Mouse (Mus musculus): ENCODE data around the gene Acot3.
"Not testable (repeated sequence)": the region's sequence is repeated elsewhere in the genome, so short reads cannot be mapped to it uniquely, and the experiment has no call there.

Acot3 gene

DNA sequence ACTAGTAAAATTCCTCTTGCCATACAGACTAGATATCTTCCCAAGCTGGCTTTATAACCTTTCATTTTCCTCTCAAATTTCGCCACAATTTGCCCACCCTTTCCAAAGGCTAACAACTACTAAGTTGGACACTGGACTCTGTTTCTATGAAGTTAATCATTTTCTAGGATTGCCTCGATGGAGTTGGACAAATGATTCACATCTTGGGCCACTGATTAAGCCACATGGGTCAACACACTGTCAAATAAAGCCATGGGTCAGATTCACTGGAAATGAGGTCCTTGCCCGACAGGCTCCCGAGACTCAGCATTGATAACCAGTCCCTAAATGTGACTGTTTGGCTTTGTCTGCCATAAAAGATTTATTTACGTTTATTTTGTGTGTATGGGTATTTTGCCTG lies 9.7 kb upstream of the Acot3 start:
- no peak for DNase-seq (ENCODE audit: low spot score)

DNA sequence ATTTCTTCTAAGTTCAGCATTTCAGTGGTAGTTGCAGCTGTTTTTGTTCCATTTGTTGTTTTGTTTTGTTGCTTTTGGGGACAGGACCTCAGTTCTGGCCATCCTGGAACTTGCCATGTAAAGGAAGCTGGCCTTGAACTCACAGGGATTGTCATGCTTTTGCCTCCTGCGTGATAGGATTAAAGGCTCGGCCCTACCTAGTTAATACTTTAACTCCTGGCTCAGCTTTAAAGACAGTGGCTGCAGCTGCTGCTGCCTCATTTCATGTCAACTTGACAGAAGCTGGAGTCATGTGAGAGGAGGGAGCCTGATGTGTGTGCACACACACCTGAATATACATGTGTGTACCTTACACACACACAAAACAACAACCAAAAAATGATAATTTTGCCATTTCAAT lies 7.9 kb upstream of the Acot3 start:
- DNase-seq (ENCODE audit: low spot score), result no peak

GRCm38 (mm10) chr12:84046906-84047305 lies 5.0 kb upstream of the Acot3 start:
- DNase-seq (ENCODE audit: low spot score), result no peak

- DNase-seq (ENCODE audit: low spot score), result not testable (repeated sequence)
These were observed 1.2 kb upstream of the Acot3 start for GRCm38 (mm10) chr12:84050744-84051143.

GRCm38 (mm10) chr12:84052609-84053008 lies 665 bp downstream of the Acot3 start:
- DNase-seq (ENCODE audit: low spot score), result no peak

DNA sequence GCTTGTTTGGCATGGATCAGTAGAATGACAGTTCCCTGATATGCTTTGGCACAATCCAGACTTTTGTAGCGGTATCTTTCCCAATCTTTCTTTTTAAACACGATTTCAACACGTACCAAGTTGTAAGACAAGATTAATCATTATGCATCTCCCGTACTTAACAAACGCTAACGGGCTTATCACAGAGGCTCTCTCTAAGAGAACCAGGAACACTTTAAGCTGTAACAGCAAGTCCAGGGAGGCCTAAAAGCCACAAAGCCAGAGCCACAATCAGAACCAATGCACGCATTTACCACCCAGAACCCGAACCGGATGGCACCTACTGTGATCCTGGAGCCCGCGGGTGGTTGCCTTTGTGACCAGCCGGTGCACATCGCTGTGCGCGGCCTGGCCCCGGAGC lies 1.2 kb downstream of the Acot3 start:
- no peak for DNase-seq (ENCODE audit: low spot score)

DNA sequence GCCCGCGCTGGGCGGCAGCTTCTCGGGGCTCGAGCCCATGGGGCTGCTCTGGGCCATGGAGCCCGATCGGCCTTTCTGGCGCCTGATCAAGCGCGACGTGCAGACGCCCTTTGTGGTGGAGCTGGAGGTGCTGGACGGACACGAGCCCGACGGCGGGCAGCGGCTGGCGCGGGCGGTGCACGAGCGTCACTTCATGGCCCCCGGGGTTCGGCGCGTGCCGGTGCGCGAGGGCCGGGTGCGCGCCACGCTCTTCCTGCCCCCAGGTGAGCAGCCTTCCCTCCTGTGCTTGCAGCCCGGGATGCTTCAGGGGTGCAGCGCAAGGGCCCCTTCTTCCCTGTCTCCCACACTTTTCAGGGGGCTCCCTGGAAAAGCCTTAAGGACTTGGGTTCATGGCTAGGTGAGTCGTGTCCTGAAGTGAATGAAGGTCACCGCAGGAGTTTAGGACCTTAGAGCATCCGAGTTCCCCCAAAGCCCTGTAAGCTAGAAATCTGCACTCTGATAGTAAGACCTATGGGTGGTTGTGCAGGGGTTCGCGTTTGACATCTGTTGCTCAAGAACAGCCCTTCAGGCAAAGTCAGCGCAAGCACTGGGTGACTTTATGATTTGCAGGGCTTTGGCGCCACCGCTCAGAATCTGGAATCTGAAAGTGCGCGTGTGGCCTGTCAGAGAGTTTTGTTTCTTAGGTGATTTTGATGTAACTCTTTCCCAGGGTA lies 1.9 kb downstream of the Acot3 start:
- no peak for DNase-seq (ENCODE audit: low spot score)

DNA sequence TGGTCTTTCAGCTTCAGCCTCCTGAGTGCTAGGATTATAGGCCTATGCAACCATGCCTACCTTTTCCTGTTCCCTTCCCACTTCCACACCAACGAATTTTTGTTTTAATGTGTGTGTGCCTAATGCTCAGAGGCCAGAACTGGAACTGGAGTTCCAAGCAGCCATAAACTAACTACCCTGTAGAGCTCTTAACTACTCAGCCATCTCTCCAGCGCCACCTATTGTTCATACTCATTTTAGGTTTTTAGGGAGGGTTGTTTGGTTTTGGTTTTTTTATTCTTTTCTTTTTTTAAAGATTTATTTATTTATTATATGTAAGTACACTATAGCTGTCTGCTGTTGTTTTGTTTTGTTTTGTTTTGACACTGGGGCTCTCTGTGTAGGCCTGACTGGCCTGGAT lies 9.0 kb downstream of the Acot3 start:
- DNase-seq (ENCODE audit: low spot score), result peak; percentile 57

GRCm38 (mm10) chr12:84062336-84062735 lies 10.4 kb downstream of the Acot3 start:
- DNase-seq (ENCODE audit: low spot score), result no peak

DNA sequence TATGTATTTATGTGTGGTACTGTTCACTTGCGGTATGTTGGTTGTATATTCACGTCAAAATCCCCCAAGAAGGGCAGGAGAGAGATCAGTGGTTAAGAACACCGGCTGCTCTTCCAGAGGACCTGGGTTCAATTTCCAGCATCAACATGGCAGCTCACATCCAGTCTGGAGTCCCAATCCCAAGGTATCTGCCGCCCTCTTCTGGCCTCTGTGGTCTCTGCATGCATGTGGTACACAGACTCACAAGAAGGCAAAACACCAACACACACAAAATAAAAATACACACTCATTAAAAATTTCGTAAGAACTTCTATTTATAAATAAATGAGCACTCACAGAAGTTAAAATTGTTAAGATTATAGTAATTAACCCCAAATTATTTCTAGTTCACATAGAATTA lies 11.3 kb downstream of the Acot3 start:
- no peak for DNase-seq (ENCODE audit: low spot score)

- DNase-seq (ENCODE audit: low spot score), result no peak
These were observed 11.9 kb downstream of the Acot3 start for GRCm38 (mm10) chr12:84063833-84064232.

DNA sequence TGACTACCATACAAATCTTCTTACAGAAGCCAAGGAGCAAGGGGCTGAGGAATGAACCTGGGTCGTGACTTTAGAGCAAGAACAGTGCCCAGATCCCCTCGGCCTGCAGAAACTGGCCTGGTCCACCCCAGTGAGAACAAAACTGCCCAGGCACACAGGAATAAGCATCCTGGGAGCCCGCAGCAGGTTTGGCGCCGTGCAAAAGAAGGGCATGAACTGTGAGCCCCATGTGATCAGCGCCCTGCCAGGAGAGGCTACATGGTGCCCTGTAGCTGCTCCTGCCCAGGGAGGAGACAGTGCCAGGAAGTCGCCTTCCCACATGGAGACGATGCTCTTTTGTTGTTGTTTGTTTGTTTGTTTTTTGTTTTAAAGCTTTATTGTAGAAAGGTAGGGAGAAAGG lies 12.7 kb downstream of the Acot3 start:
- no peak for DNase-seq (ENCODE audit: low spot score)

- DNase-seq (ENCODE audit: low spot score), result no peak
These were observed 15.8 kb downstream of the Acot3 start for GRCm38 (mm10) chr12:84067752-84068151.

DNA sequence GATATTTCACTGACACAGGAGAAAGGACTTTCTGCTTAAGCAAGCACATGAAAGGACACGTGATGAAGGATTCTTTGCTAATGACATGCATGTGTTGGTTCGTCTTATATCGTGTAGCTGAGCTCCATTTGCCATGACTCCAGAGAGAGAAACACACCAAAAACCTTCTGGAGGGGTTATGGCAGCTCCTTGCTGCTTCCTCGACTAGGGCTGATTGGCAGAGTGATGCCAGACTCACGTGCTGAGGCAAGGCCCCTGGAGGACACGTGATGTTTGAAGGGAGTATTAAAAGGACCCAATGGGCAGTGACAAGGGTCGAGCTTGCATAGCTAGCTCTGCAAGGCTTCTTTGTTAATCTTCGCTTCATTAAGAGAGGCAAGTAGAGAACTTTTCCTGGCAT lies 16.4 kb downstream of the Acot3 start:
- DNase-seq (ENCODE audit: low spot score), result no peak

- DNase-seq (ENCODE audit: low spot score), result no peak
These were observed 17.0 kb downstream of the Acot3 start, which contains the start of gene Acot5 for GRCm38 (mm10) chr12:84068986-84069385. Gene Acot5, plus strand, starts transcription at chr12:84069325.

GRCm38 (mm10) chr12:84069582-84069981 lies 17.6 kb downstream of the Acot3 start:
- not testable (repeated sequence) for DNase-seq (ENCODE audit: low spot score)

DNA sequence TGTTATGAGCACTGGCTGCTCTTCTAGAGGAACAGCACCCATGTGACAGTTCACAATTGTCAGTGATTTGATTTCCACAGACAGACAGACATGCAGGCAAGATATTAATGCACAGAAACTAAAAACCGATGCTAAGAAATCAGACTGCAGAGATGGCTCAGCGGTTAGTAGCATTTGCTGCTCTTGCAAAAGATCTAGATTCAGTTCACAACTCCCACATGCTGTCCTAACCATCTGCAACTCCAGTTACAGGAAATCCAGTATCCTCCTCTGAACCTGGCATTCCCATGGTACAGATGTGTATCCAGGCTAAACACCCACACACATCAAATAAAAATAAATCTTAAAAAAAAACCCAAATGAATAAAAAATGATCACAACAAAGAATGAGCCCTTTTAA lies 19.8 kb downstream of the Acot3 start:
- DNase-seq (ENCODE audit: low spot score), result no peak

DNA sequence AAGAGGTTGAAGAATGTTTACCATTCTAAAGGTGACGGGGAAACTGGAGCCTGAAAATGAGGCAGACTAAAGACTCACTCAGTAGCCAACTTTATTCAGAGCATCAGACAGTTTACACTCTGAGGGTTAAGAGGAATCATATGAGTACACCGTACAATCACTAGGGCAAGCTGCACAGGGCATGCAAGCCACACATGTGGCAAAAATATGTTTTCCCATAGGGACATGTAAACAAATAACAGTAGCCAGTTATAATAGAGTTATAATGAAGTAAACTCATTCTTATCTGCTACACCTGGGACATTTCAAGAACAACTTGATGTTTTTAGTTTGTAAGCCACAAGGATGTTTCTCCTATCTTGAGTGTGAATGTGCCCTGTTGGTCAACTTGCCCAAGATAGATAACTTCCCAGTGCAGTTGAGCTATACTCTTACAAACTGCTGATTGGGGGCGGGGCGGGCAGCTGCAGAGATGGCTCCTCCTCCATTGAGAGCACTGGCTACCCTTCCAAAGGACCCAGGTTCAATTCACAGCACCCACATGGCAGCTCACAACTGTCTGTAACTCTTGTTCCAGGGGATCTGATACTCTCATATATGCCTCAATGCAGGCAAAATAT lies 25.5 kb downstream of the Acot3 start:
- no peak for DNase-seq (ENCODE audit: low spot score)

DNA sequence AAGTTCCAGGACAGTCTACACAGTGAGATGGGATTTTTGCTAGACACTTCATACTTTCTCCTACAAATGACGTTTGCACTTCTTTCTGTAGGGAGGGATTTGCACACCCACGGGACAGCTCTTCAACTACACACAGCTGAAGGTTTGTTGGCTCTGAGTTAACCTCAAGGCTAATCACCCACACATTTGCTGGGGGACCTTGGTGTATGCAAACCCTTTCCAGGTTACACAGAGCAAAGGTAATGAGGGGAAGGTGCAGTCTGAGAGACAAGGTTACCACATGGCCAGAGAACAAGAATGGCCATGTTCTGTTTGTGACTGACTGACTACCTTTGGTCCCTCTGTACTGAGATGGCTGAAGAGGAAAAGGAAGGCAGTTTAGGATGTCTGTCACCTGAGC lies 31.9 kb downstream of the Acot3 start:
- no peak for DNase-seq (ENCODE audit: low spot score)

- DNase-seq (ENCODE audit: low spot score), result no peak
These were observed 32.6 kb downstream of the Acot3 start for GRCm38 (mm10) chr12:84084581-84084980.

DNA sequence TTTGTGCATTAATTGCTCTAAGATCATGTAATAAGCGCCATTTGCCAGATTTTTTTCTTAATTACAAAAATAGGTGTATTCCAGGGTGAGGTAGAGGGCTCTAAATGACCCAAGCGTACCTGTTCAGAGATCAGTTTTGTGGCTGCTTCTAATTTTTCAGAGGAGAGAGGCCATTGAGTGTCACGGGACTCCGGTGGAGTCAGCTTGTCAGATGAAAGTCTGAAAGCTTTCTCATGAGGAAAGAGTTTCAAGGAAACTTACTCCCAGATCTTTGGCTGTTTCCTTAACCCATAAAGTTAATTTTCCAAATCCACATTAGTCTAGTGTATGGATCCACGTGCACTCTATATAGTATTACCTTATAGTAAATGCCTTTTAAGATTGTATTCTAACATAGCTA lies 42.7 kb downstream of the Acot3 start:
- DNase-seq (ENCODE audit: low spot score), result not testable (repeated sequence)

- no peak for DNase-seq (ENCODE audit: low spot score)
These were observed 47.7 kb downstream of the Acot3 start for GRCm38 (mm10) chr12:84099605-84100004.

- DNase-seq (ENCODE audit: low spot score), result no peak
These were observed 48.1 kb downstream of the Acot3 start for GRCm38 (mm10) chr12:84100071-84100470.

Data from MN1 (cell line).